Mouse (Mus musculus) midbrain, postnatal 0 days (tissue): ENCODE measurements around the gene Klc2. TPM values are rescaled to one million over a fixed set of nuclear protein-coding genes. Genes with fewer than 3 reads are reported as not detected.

Experiments
- ATAC-seq: fragments of 200-750 bp; cut with Nextera tagmentation; 2 replicates; pipeline ENCODE4 v1.8.0; 2017; ENCODE audit warnings: moderate number of reproducible peaks, mild to moderate bottlenecking, moderate TSS enrichment, moderate library complexity; ENCODE audit not compliant: low FRiP score
- DNase-seq: peaks from one replicate; pipeline ENCODE4 v3.0.0-alpha.2; 2015; ENCODE audit warnings: low spot score
- H3K27ac ChIP-seq: fragments of 300-500 bp; sonication (generic); 2 replicates; pipeline ENCODE4 v1.5.1; 2014; ENCODE audit warnings: low read depth, mild to moderate bottlenecking, low read length, mixed read lengths
- H3K27me3 ChIP-seq: fragments of 300-500 bp; sonication (generic); 2 replicates; pipeline ENCODE4 v1.6.1; 2014; ENCODE audit warnings: low read length, control low read depth, mixed read lengths; ENCODE audit not compliant: insufficient read depth
- H3K36me3 ChIP-seq: fragments of 300-500 bp; sonication (generic); 2 replicates; pipeline ENCODE4 v1.6.1; 2014; ENCODE audit warnings: low read length, control low read depth, mixed read lengths; ENCODE audit not compliant: insufficient read depth
- H3K4me1 ChIP-seq: fragments of 300-500 bp; sonication (generic); 2 replicates; pipeline ENCODE4 v1.6.1; 2014; ENCODE audit warnings: mild to moderate bottlenecking, control low read depth, antibody characterized with exemption, low read length, mixed read lengths; ENCODE audit not compliant: insufficient read depth
- H3K4me2 ChIP-seq: fragments of 300-500 bp; sonication (generic); 2 replicates; pipeline ENCODE4 v1.6.1; 2014; ENCODE audit warnings: low read depth, mild to moderate bottlenecking, low read length, mixed read lengths; ENCODE audit not compliant: poor library complexity, severe bottlenecking
- H3K4me3 ChIP-seq: fragments of 300-500 bp; sonication (generic); 2 replicates; pipeline ENCODE4 v1.5.1; 2014; ENCODE audit warnings: low read depth, mild to moderate bottlenecking, low read length, moderate library complexity
- H3K9ac ChIP-seq: fragments of 300-500 bp; sonication (generic); replicated peaks from 2 replicates; pipeline ENCODE4 v1.6.1; 2014; ENCODE audit warnings: mild to moderate bottlenecking, low read length, moderate library complexity, mixed read lengths; ENCODE audit not compliant: poor library complexity, severe bottlenecking
- H3K9me3 ChIP-seq: fragments of 300-500 bp; sonication (generic); 2 replicates; pipeline ENCODE4 v1.6.1; 2016; ENCODE audit warnings: low read length, control low read depth
- CTCF ChIP-seq: IDR thresholded peaks from 2 replicates; pipeline ENCODE4 v1.5.1; 2016; ENCODE audit warnings: antibody characterized with exemption, mild to moderate bottlenecking
- WGBS: fragments of 180-500 bp; shearing (Covaris S2); extraction: QIAGEN DNeasy Blood & Tissue Kit; methylation state at CpG from one replicate; pipeline ENCODE4 v1.1.7; 2014; 5-methylcytosine and 5-hydroxymethylcytosine counted together
- polyA plus RNA-seq: library from polyadenylated mRNA; unstranded; fragments of >200 nt; fragmentation: Nextera tagmentation; extraction: Ambion mirVana; gene quantifications from 2 replicates; pipeline ENCODE4 v1.2.1, GENCODE M21; 2015
- total RNA-seq: library from RNA; depleted of rRNA; stranded (reverse); fragments of >200 nt; gene quantifications from 2 replicates; pipeline ENCODE4 v1.2.3, GENCODE M21; 2014

Gene Klc2
- total and polyA plus RNA-seq, 2 experiments from 2014 or later: 67.9 to 201 TPM

DNA sequence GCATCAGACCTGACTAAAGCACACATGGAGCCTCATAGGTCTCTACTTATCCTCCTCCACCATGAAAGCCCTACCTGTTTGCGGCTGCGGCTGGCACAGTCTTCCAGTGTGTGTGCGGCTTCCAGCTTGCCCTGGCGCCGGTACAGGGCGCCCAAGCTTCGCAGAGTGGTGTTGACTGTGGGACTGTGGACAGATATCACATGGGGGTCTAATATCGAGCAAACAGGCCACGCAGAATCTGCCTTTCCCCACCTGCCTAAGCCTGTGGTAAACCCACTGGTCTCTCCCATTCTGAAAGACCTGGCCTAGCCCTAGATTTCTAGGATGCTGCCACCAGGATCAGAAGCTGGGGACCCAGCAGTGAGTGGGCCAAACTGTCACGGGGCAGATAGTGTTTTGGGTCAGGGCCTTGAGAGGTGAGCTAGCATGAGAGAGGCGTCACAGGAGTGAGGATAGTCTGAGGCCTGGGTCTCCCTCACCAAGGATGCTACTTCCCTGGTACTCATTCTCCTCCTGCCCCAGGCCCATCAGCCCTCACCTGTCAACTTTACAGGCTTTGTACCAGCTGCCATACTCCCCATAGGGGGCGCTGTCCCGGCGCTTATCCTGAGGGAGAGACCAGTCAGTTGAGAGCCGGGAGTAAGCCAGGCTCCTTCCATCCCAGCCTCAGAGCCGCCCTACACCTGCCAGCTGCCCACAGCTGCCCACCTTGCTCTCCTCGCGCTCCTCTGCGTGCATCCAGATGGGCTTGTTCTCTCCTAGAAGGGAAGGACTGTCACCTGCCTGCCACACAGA, 8.5 kb downstream of the Klc2 start:
- ATAC-seq (no peak), DNase-seq (no peak)
- Histone ChIP-seq H3K4me1 (no peaks in the 10 kb centered on the region), H3K36me3 (peaks cover 59% of the 10 kb centered on the region), H3K27ac (no peak overlapping the region), H3K27me3 (no peaks in the 10 kb centered on the region), H3K4me3 (no peak overlapping the region), H3K4me2 (no peak overlapping the region), H3K9me3 (no peaks in the 10 kb centered on the region), H3K9ac (no peak overlapping the region)
- 75% methylated on average over 19 of the region's 19 CpGs for WGBS
- peak; percentile 58 for TF ChIP-seq CTCF

DNA sequence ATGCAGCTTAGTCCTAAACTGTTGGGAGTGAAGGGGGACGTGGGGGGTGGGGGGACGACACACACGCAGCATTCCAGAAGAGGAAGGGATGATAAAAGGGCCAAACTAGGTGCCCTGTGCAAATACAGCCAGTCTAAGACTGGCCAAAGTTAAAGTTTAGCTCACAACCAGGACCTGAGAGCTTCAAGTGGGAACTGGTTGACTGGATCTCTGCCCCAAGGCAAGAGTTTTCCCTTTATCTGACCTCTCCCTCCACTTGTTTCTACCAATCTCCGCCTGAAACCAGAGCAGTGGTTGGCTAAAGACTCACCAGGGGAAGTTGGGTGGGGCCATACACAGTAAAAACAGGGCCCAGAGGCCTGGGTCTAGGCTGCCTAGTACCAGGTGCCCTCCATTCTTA, 9.7 kb downstream of the Klc2 start:
- no peak overlapping the region for H3K27ac ChIP-seq
- H3K36me3 ChIP-seq: peaks cover 66% of the 10 kb centered on the region
- no peak overlapping the region for H3K4me3 ChIP-seq
- no peak overlapping the region for H3K4me2 ChIP-seq
- no peaks in the 10 kb centered on the region for H3K4me1 ChIP-seq
- no peaks in the 10 kb centered on the region for H3K9me3 ChIP-seq
- DNase-seq (no peak), ATAC-seq (no peak)
- TF ChIP-seq CTCF: no peak
- no peak overlapping the region for H3K9ac ChIP-seq
- 73% methylated on average over 4 of the region's 4 CpGs for WGBS
- no peaks in the 10 kb centered on the region for H3K27me3 ChIP-seq

DNA sequence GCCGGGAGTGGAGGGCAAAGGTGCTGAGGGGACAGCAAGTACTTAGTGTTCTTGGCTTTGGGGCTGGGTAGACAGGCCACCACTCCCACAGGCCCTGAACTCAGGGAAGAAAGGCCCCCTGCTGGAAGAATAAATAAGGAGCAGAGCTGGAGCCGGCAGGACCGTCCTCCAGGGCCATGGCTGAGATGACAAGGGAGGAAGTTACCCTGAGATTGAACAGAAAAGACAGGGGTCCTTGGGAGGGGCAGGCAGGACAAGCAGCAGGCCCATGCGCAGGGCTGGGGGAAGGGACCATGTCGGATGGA, 10.1 kb downstream of the Klc2 start:
- TF ChIP-seq CTCF: peak; percentile 66
- H3K9ac ChIP-seq: no peak overlapping the region
- peaks cover 67% of the 10 kb centered on the region for H3K36me3 ChIP-seq
- H3K9me3 ChIP-seq: no peaks in the 10 kb centered on the region
- H3K27ac ChIP-seq: 0 out of 2 replicates have a peak overlapping the region, but pooled peaks have one; percentile 3
- no peak overlapping the region for H3K4me3 ChIP-seq
- 16% methylated on average over 5 of the region's 5 CpGs for WGBS
- no peak overlapping the region for H3K4me2 ChIP-seq
- ATAC-seq (no peak), DNase-seq (peak; percentile 51)
- no peaks in the 10 kb centered on the region for H3K4me1 ChIP-seq
- no peaks in the 10 kb centered on the region for H3K27me3 ChIP-seq

DNA sequence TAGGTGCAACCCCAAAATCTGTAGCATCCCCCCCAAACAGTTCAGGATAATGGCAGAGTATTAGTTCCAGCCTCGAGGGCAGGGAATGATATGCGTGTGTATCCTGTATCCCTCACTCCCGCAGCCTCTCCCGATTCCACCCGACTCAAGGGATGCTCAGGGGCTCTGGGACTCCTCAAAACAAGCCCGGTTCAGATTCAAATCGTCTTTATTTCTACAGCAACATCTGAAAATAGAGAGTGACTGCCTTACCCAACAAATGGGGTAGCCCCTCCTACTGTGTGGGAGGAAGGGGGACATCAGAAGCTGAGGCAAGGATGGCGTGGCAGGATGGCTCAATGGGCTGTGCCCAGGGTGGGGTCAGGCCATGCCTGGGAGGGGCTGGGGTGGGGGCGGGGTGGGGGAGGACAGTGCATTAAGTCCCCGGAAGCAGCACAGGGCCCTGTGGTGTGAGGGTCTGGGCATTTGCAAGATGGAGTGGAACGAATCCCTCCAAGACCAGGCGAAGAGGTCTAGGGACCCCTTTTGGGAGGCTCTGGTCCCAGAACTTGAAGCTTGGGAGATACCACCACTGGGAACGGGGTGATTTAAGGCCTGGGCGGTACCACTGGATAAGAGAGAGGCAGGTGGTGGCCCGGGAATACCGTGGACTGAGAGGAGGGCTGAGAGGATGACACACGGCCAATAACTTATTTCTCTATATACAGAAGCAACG, 10.6 kb downstream of the Klc2 start:
- 76% methylated on average over 17 of the region's 18 CpGs for WGBS
- Histone ChIP-seq H3K27ac (0 out of 2 replicates have a peak overlapping the region, but pooled peaks have one; percentile 3), H3K4me1 (no peaks in the 10 kb centered on the region), H3K4me2 (no peak overlapping the region), H3K9me3 (no peaks in the 10 kb centered on the region), H3K36me3 (peaks cover 69% of the 10 kb centered on the region), H3K9ac (no peak overlapping the region), H3K4me3 (no peak overlapping the region), H3K27me3 (no peaks in the 10 kb centered on the region)
- DNase-seq: no peak
- no peak for TF ChIP-seq CTCF
- ATAC-seq: no peak

DNA sequence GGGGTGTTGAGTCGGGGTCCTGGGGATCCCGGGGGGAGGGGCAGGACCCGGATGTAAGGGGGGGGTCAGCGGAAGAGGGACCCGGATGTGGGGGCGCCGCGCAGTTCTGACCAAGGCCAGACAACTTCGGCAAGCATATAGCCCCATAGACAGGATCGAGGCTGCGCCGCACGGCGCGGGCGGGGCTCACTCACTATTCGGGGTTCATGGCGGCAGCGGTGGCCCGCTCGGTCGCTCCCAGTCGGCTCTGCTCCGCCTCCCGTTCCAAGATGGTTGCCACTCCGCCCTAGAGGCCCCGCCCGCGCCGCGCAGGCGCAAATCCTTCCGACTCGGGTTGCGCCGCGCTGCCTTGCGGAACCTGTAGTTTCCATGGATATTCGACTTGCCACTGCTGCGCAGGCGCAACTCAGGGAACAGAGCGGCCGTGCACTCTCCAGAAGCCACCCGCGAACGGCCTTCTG, 11.6 kb downstream of the Klc2 start, which contains the start of gene Rab1b:
TSS of gene Rab1b (minus strand) at position 342 of the 461 bp plus-strand sequence.
- Histone ChIP-seq H3K4me3 (peak within 1 kb of the TSS; percentile 70), H3K4me2 (peak within 1 kb of the TSS; percentile 52), H3K27ac (peak within 1 kb of the TSS; percentile 96), H3K36me3 (peaks cover 70% of the 10 kb centered on the region), H3K4me1 (no peaks in the 10 kb centered on the region), H3K9me3 (no peaks in the 10 kb centered on the region), H3K9ac (peak within 1 kb of the TSS; percentile 87), H3K27me3 (no peaks in the 10 kb centered on the region)
- TF ChIP-seq CTCF: peak; percentile 15; the same call in 1 of the 2 replicates
- under 1% methylated on average over 41 of the region's 46 CpGs for WGBS
- ATAC-seq (peak; percentile 94), DNase-seq (peak; percentile 99)

DNA sequence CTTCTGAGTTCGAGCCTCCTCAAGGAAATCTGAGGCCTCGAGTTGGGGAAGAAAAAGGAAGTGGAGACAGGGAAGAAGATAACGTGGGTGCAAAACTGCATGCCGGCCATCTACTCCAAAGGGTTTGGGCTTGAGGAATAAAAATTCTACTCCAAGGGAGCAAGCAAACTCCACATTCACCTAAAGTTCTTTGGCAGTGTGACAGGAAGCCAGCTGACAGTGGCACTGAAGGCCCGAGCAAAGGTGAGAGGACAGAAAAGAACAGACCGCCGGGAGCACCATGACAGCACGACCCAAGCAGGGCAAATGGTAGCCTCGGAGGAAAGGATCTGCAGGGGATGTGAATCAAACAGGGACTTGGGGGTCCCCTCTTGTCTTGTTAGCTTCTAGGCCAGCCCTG, 12.3 kb downstream of the Klc2 start:
- peak overlapping the region; percentile 87 for H3K9ac ChIP-seq
- H3K9me3 ChIP-seq: no peaks in the 10 kb centered on the region
- peak overlapping the region; percentile 70 for H3K4me3 ChIP-seq
- no peak for ATAC-seq
- H3K27me3 ChIP-seq: no peaks in the 10 kb centered on the region
- H3K4me2 ChIP-seq: peak overlapping the region; percentile 52
- TF ChIP-seq CTCF: no peak
- no peak for DNase-seq
- no peaks in the 10 kb centered on the region for H3K4me1 ChIP-seq
- H3K36me3 ChIP-seq: peaks cover 70% of the 10 kb centered on the region
- H3K27ac ChIP-seq: peak overlapping the region; percentile 96
- 17% methylated on average over 9 of the region's 9 CpGs for WGBS
